8 mouse cellular contexts compared by ENCODE assay signal in the genomic region with DNA sequence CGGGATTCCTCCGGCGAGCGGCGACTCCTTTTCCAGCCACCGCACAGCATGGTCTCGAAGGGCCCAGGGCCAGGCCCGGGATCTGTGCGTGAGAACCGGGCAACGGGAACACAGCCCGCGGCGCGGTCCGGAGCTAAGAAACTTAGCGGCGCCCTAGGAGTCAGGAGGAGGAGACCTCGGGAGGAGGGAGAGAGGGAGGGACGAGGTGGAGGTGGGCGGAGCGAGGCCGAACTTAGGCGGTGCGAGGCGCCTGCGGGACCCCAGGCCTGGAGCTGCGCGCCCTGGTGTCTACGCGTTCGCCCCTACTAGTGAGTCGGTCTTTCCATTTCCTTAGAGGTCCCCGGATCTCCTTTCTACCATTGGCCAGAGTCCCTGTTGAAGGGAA. TPM values are rescaled to one million over a fixed set of nuclear protein-coding genes. Genes with fewer than 3 reads are reported as not detected.
DNase-seq lines count a peak whose midpoint lies in the region; ATAC-seq and TF ChIP-seq lines count a peak whose summit lies in the region.

TSS of gene Plcd3 (minus strand) at position 178 of the 385 bp plus-strand sequence.
TSS of gene Acbd4 (plus strand) at position 202 of the 385 bp plus-strand sequence.

- H3K36me3 ChIP-seq in embryonic facial prominence, embryonic 12.5 days: no peaks in the 10 kb centered on the region
- no peaks in the 10 kb centered on the region for H3K36me3 ChIP-seq in limb, embryonic 14.5 days (ENCODE audit: control insufficient read depth, insufficient read depth, low read length)
- no peaks in the 10 kb centered on the region for H3K36me3 ChIP-seq in midbrain, embryonic 14.5 days (ENCODE audit: control insufficient read depth, insufficient read depth, low read length)

- peak; percentile 85 to 87 for DNase-seq in urinary bladder, adult 18-20 months (ENCODE audit: low spot score in 2 of 2)
- no peak for DNase-seq in urinary bladder, postnatal 10 days (ENCODE audit: low spot score)
- DNase-seq in heart, adult 18-20 months: peak; percentile 93 to 94
- peak; percentile 91 for DNase-seq in kidney, adult 18-20 months
- DNase-seq in limb, embryonic 14.5 days (ENCODE audit: low spot score): peak; percentile 77
- peak; percentile 75 for DNase-seq in midbrain, embryonic 14.5 days
- DNase-seq in spleen, postnatal 10 days (ENCODE audit: low spot score in 2 of 2): peak; percentile 60 to 72

- peaks cover 33% of the 10 kb centered on the region; the same call in 1 of the 2 replicates for H3K4me1 ChIP-seq in embryonic facial prominence, embryonic 12.5 days
- peaks cover 20% of the 10 kb centered on the region for H3K4me1 ChIP-seq in limb, embryonic 14.5 days (ENCODE audit: control insufficient read depth, insufficient read depth, low read length)
- peaks cover 4% of the 10 kb centered on the region; the same call in 1 of the 2 replicates for H3K4me1 ChIP-seq in midbrain, embryonic 14.5 days (ENCODE audit: control insufficient read depth, insufficient read depth, low read length)

- peaks cover 56% of the 10 kb centered on the region for H3K27me3 ChIP-seq in embryonic facial prominence, embryonic 12.5 days
- peaks cover 9% of the 10 kb centered on the region; the same call in 1 of the 2 replicates for H3K27me3 ChIP-seq in limb, embryonic 14.5 days (ENCODE audit: control insufficient read depth, insufficient read depth, low read length)
- peaks cover 30% of the 10 kb centered on the region for H3K27me3 ChIP-seq in midbrain, embryonic 14.5 days (ENCODE audit: control insufficient read depth, insufficient read depth, low read length)

- H3K9ac ChIP-seq in embryonic facial prominence, embryonic 12.5 days: peak within 1 kb of the TSS; percentile 61
- H3K9ac ChIP-seq in limb, embryonic 14.5 days (ENCODE audit: low read depth, low read length, severe bottlenecking): peak within 1 kb of the TSS; percentile 56
- H3K9ac ChIP-seq in midbrain, embryonic 14.5 days (replicated peaks; ENCODE audit: low read length): peak within 1 kb of the TSS; percentile 21; the same call in 1 of the 2 replicates

- no peaks in the 10 kb centered on the region for H3K9me3 ChIP-seq in embryonic facial prominence, embryonic 12.5 days
- H3K9me3 ChIP-seq in limb, embryonic 14.5 days (ENCODE audit: control insufficient read depth, low read length): no peaks in the 10 kb centered on the region
- no peaks in the 10 kb centered on the region for H3K9me3 ChIP-seq in midbrain, embryonic 14.5 days (ENCODE audit: control insufficient read depth, low read length)

- H3K4me2 ChIP-seq in embryonic facial prominence, embryonic 12.5 days (replicated peaks): peak within 1 kb of the TSS; percentile 82
- peak within 1 kb of the TSS; percentile 95 for H3K4me2 ChIP-seq in limb, embryonic 14.5 days (replicated peaks; ENCODE audit: low read depth, low read length, severe bottlenecking)
- H3K4me2 ChIP-seq in midbrain, embryonic 14.5 days (ENCODE audit: low read length): peak within 1 kb of the TSS; percentile 64

- H3K27ac ChIP-seq in embryonic facial prominence, embryonic 12.5 days: no peak within 1 kb of the TSS
- no peak within 1 kb of the TSS for H3K27ac ChIP-seq in limb, embryonic 14.5 days (replicated peaks; ENCODE audit: low read depth, low read length)
- H3K27ac ChIP-seq in midbrain, embryonic 14.5 days (replicated peaks; ENCODE audit: low read depth, low read length): no peak within 1 kb of the TSS

- ATAC-seq in embryonic facial prominence, embryonic 12.5 days (ENCODE audit: insufficient number of reproducible peaks, insufficient read depth, low FRiP score, low TSS enrichment): no peak
- ATAC-seq in limb, embryonic 14.5 days (ENCODE audit: low FRiP score, low read depth): peak; percentile 55
- 0 out of 2 replicates have a peak, but pooled peaks have one; percentile 25 for ATAC-seq in midbrain, embryonic 14.5 days (ENCODE audit: low FRiP score, low TSS enrichment)

- TF ChIP-seq POLR2A in limb, embryonic 14.5 days (IDR thresholded peaks at IDR 0.05; ENCODE audit: borderline replicate concordance, extremely low read depth, insufficient read depth, insufficient read length): 0 out of 2 replicates have a peak, but pooled peaks have one; percentile 38

- under 1% methylated on average over 34 of the region's 34 CpGs for WGBS in embryonic facial prominence, embryonic 12.5 days
- 2% methylated on average over 34 of the region's 34 CpGs for WGBS in limb, embryonic 14.5 days
- WGBS in midbrain, embryonic 14.5 days: under 1% methylated on average over 34 of the region's 34 CpGs

- peak within 1 kb of the TSS; percentile 52 for H3K4me3 ChIP-seq in embryonic facial prominence, embryonic 12.5 days
- H3K4me3 ChIP-seq in limb, embryonic 14.5 days (replicated peaks; ENCODE audit: low read length): peak within 1 kb of the TSS; percentile 58
- H3K4me3 ChIP-seq in midbrain, embryonic 14.5 days (replicated peaks; ENCODE audit: low read depth, low read length): peak within 1 kb of the TSS; percentile 29

RNA-seq across cellular contexts. Expression of gene Plcd3, which starts in this region (rescaled TPM):
- 3.9 and 4.2 TPM in 2 replicates for polyA plus RNA-seq in embryonic facial prominence, embryonic 12.5 days (2016; fragmentation: Nextera tagmentation; extraction: Ambion mirVana)
- 10 to 100 TPM; 11.0 to 14.5 TPM for total RNA-seq in heart, adult 18-20 months (2021)
- 10.3 and 13.2 TPM in 2 replicates for polyA plus RNA-seq in limb, embryonic 14.5 days (2012; rRNA removed)
- 3.8 and 4.9 TPM in 2 replicates for polyA plus RNA-seq in limb, embryonic 14.5 days (2014; fragmentation: Nextera tagmentation; extraction: Ambion mirVana)
- 0.92 and 1.8 TPM in 2 replicates for polyA plus RNA-seq in midbrain, embryonic 14.5 days (2014; fragmentation: Nextera tagmentation; extraction: Ambion mirVana)

RNA-seq across cellular contexts. Expression of gene Acbd4, which starts in this region (rescaled TPM):
- polyA plus RNA-seq in embryonic facial prominence, embryonic 12.5 days (2016; fragmentation: Nextera tagmentation; extraction: Ambion mirVana): 9.7 and 11.2 TPM in 2 replicates
- 10 to 100 TPM; 28.6 to 41.4 TPM for total RNA-seq in heart, adult 18-20 months (2021)
- polyA plus RNA-seq in limb, embryonic 14.5 days (2012; rRNA removed): 11.2 and 14.2 TPM in 2 replicates
- polyA plus RNA-seq in limb, embryonic 14.5 days (2014; fragmentation: Nextera tagmentation; extraction: Ambion mirVana): 20.2 and 25.2 TPM in 2 replicates
- 8.0 and 8.4 TPM in 2 replicates for polyA plus RNA-seq in midbrain, embryonic 14.5 days (2014; fragmentation: Nextera tagmentation; extraction: Ambion mirVana)
